Mouse (Mus musculus) ES-Bruce4 (cell line): ENCODE results near the gene Artn.

Experiments
- CTCF ChIP-seq: IDR thresholded peaks from one replicate; pipeline ENCODE4 v1.8.1; 2011; ENCODE audit warnings: low read depth, low read length
- POLR2A ChIP-seq: IDR thresholded peaks from one replicate; pipeline ENCODE4 v1.8.1; 2011; ENCODE audit warnings: low read length; ENCODE audit not compliant: insufficient read depth

DNA sequence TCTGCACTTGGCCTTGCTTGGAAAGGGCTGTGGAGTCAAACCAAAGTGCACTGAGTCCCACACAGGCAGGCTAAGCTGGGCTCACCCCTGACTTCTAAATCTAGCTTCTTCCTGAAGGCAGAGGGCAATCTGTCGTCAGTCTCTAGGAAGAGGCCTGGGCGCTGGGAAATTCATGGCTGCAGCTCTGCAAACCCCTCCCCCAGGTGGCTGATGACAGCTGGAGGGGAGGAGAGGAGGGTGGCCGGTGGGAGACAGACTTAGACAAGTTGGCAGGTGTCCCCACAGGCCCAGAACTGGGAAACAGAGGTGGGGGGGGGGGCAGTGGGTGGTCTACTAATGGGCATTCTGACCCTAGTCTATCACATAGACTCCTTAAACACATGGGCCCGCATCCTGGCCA lies 27.9 kb upstream of the Artn start:
- no peak for TF ChIP-seq POLR2A
- no peak for TF ChIP-seq CTCF
